Mouse (Mus musculus) forebrain, embryonic 13.5 days (tissue): ENCODE data around the gene Slc13a3. TPM values are rescaled to one million over a fixed set of nuclear protein-coding genes. Genes with fewer than 3 reads are reported as not detected.

Source experiments
- ATAC-seq: fragments of 200-750 bp; cut with Nextera tagmentation; 2 replicates; pipeline ENCODE4 v1.8.0; 2017
- H3K27ac ChIP-seq: fragments of 300-500 bp; sonication (generic); 2 replicates; pipeline ENCODE4 v1.5.1; 2015; ENCODE audit warnings: inconsistent platforms, mild to moderate bottlenecking, moderate library complexity
- H3K27me3 ChIP-seq: fragments of 300-500 bp; sonication (generic); 2 replicates; pipeline ENCODE4 v1.6.1; 2015; ENCODE audit warnings: mild to moderate bottlenecking, inconsistent platforms
- H3K36me3 ChIP-seq: fragments of 300-500 bp; sonication (generic); 2 replicates; pipeline ENCODE4 v1.6.1; 2015; ENCODE audit warnings: mild to moderate bottlenecking, inconsistent platforms; ENCODE audit not compliant: poor library complexity, severe bottlenecking
- H3K4me1 ChIP-seq: fragments of 300-500 bp; sonication (generic); 2 replicates; pipeline ENCODE4 v1.6.1; 2015; ENCODE audit warnings: inconsistent platforms
- H3K4me2 ChIP-seq: fragments of 300-500 bp; sonication (generic); 2 replicates; pipeline ENCODE4 v1.6.1; 2015; ENCODE audit warnings: inconsistent platforms, mild to moderate bottlenecking, moderate library complexity
- H3K4me3 ChIP-seq: fragments of 300-500 bp; sonication (generic); 2 replicates; pipeline ENCODE4 v1.5.1; 2015; ENCODE audit warnings: mild to moderate bottlenecking, inconsistent platforms
- H3K9ac ChIP-seq: fragments of 300-500 bp; sonication (generic); 2 replicates; pipeline ENCODE4 v1.6.1; 2015; ENCODE audit warnings: mild to moderate bottlenecking, inconsistent platforms
- H3K9me3 ChIP-seq: fragments of 300-500 bp; sonication (generic); replicated peaks from 2 replicates; pipeline ENCODE4 v1.6.1; 2016; ENCODE audit warnings: inconsistent platforms
- WGBS: fragments of 180-500 bp; shearing (Covaris S2); methylation state at CpG from one replicate; pipeline ENCODE4 v1.1.7; 2015; 5-methylcytosine and 5-hydroxymethylcytosine counted together
- polyA plus RNA-seq: library from polyadenylated mRNA; unstranded; fragments of >200 nt; fragmentation: Nextera tagmentation; extraction: Ambion mirVana; gene quantifications from 2 replicates; pipeline ENCODE4 v1.2.1, GENCODE M21; 2015

Gene Slc13a3
- polyA plus RNA-seq, 1 experiment from 2014 or later, result 3.1 TPM

- Histone ChIP-seq H3K9ac (no peak overlapping the region), H3K36me3 (no peaks in the 10 kb centered on the region), H3K27ac (no peak overlapping the region), H3K4me3 (no peak overlapping the region), H3K27me3 (no peaks in the 10 kb centered on the region), H3K9me3 (no peaks in the 10 kb centered on the region), H3K4me1 (peaks cover 25% of the 10 kb centered on the region), H3K4me2 (no peak overlapping the region)
- no peak for ATAC-seq
These were observed 23.2 kb upstream of the Slc13a3 start for GRCm38 (mm10) chr2:165496251-165496650.

GRCm38 (mm10) chr2:165494495-165494894, 21.5 kb upstream of the Slc13a3 start:
- WGBS, result 38% methylated on average over 2 of the region's 2 CpGs
- Histone ChIP-seq H3K4me2 (peak overlapping the region; percentile 88), H3K4me3 (no peak overlapping the region)

GRCm38 (mm10) chr2:165493587-165494210, 20.7 kb upstream of the Slc13a3 start:
- Histone ChIP-seq H3K4me3 (peak overlapping the region; percentile 72), H3K4me1 (peaks cover 25% of the 10 kb centered on the region), H3K9ac (peak overlapping the region; percentile 87), H3K4me2 (peak overlapping the region; percentile 88), H3K9me3 (no peaks in the 10 kb centered on the region), H3K27me3 (no peaks in the 10 kb centered on the region), H3K27ac (peak overlapping the region; percentile 82), H3K36me3 (peaks cover 22% of the 10 kb centered on the region)
- peak; percentile 62 for ATAC-seq
- WGBS, result 5% methylated on average over 17 of the region's 17 CpGs

More at GRCm38 (mm10) chr2:165494495-165494894, 21.5 kb upstream of the Slc13a3 start:
- peaks cover 25% of the 10 kb centered on the region for H3K4me1 ChIP-seq
- no peak overlapping the region for H3K9ac ChIP-seq
- H3K27ac ChIP-seq, result peak overlapping the region; percentile 82
- no peak for ATAC-seq
- H3K36me3 ChIP-seq, result peaks cover 14% of the 10 kb centered on the region
- H3K9me3 ChIP-seq, result no peaks in the 10 kb centered on the region
- no peaks in the 10 kb centered on the region for H3K27me3 ChIP-seq

GRCm38 (mm10) chr2:165492648-165493553, 19.9 kb upstream of the Slc13a3 start, which contains the start of gene Trp53rka:
Trp53rka (minus strand) TSS chr2:165493324.
- under 1% methylated on average over 64 of the region's 84 CpGs for WGBS
- Histone ChIP-seq H3K9me3 (no peaks in the 10 kb centered on the region), H3K27ac (peak within 1 kb of the TSS; percentile 82), H3K36me3 (peaks cover 30% of the 10 kb centered on the region), H3K27me3 (no peaks in the 10 kb centered on the region), H3K4me2 (peak within 1 kb of the TSS; percentile 88), H3K4me1 (peaks cover 25% of the 10 kb centered on the region), H3K9ac (peak within 1 kb of the TSS; percentile 87), H3K4me3 (peak within 1 kb of the TSS; percentile 72)
- ATAC-seq, result peak; percentile 91

GRCm38 (mm10) chr2:165486881-165487535, 14.0 kb upstream of the Slc13a3 start:
- ATAC-seq, result peak; percentile 66
- no peak overlapping the region for H3K4me3 ChIP-seq
- 20% methylated on average over 8 of the region's 8 CpGs for WGBS
- H3K4me2 ChIP-seq, result no peak overlapping the region
- no peak overlapping the region for H3K9ac ChIP-seq
- no peaks in the 10 kb centered on the region for H3K9me3 ChIP-seq
- peaks cover 30% of the 10 kb centered on the region for H3K36me3 ChIP-seq
- H3K4me1 ChIP-seq, result peaks cover 21% of the 10 kb centered on the region
- no peak overlapping the region for H3K27ac ChIP-seq
- no peaks in the 10 kb centered on the region for H3K27me3 ChIP-seq

GRCm38 (mm10) chr2:165486401-165486800, 13.4 kb upstream of the Slc13a3 start:
- Histone ChIP-seq H3K4me2 (no peak overlapping the region), H3K36me3 (peaks cover 30% of the 10 kb centered on the region), H3K27ac (no peak overlapping the region), H3K9me3 (no peaks in the 10 kb centered on the region), H3K9ac (0 out of 2 replicates have a peak overlapping the region, but pooled peaks have one; percentile 37), H3K4me1 (peaks cover 19% of the 10 kb centered on the region), H3K4me3 (no peak overlapping the region), H3K27me3 (no peaks in the 10 kb centered on the region)
- WGBS, result 67% methylated on average over 5 of the region's 5 CpGs
- no peak for ATAC-seq

GRCm38 (mm10) chr2:165485826-165486225, 12.8 kb upstream of the Slc13a3 start:
- Histone ChIP-seq H3K36me3 (peaks cover 29% of the 10 kb centered on the region), H3K4me3 (no peak overlapping the region), H3K9ac (peak overlapping the region; percentile 37; the same call in 1 of the 2 replicates), H3K27ac (no peak overlapping the region), H3K4me1 (peaks cover 19% of the 10 kb centered on the region), H3K9me3 (no peaks in the 10 kb centered on the region), H3K27me3 (no peaks in the 10 kb centered on the region), H3K4me2 (no peak overlapping the region)
- 62% methylated on average over 3 of the region's 3 CpGs for WGBS
- no peak for ATAC-seq

GRCm38 (mm10) chr2:165484152-165484551, 11.1 kb upstream of the Slc13a3 start:
- no peak for ATAC-seq
- 62% methylated on average over 6 of the region's 6 CpGs for WGBS

GRCm38 (mm10) chr2:165482003-165482402, 9.0 kb upstream of the Slc13a3 start:
- H3K27ac ChIP-seq, result no peak overlapping the region
- ATAC-seq, result no peak
- 66% methylated on average over 8 of the region's 8 CpGs for WGBS

More at GRCm38 (mm10) chr2:165484152-165484551, 11.1 kb upstream of the Slc13a3 start:
- Histone ChIP-seq H3K36me3 (peaks cover 13% of the 10 kb centered on the region), H3K4me2 (no peak overlapping the region), H3K9me3 (no peaks in the 10 kb centered on the region), H3K27ac (no peak overlapping the region), H3K9ac (no peak overlapping the region), H3K4me3 (no peak overlapping the region), H3K4me1 (peaks cover 19% of the 10 kb centered on the region), H3K27me3 (no peaks in the 10 kb centered on the region)

GRCm38 (mm10) chr2:165475850-165476249, 2.8 kb upstream of the Slc13a3 start:
- Histone ChIP-seq H3K4me1 (peaks cover 4% of the 10 kb centered on the region; the same call in 1 of the 2 replicates), H3K4me2 (no peak overlapping the region), H3K27ac (no peak overlapping the region), H3K36me3 (no peaks in the 10 kb centered on the region), H3K4me3 (no peak overlapping the region), H3K27me3 (peaks cover 29% of the 10 kb centered on the region), H3K9me3 (no peaks in the 10 kb centered on the region), H3K9ac (no peak overlapping the region)
- no peak for ATAC-seq
- WGBS, result 52% methylated on average over 5 of the region's 5 CpGs

More at GRCm38 (mm10) chr2:165482003-165482402, 9.0 kb upstream of the Slc13a3 start:
- no peaks in the 10 kb centered on the region for H3K9me3 ChIP-seq
- H3K9ac ChIP-seq, result no peak overlapping the region
- H3K4me1 ChIP-seq, result peaks cover 15% of the 10 kb centered on the region
- no peaks in the 10 kb centered on the region for H3K27me3 ChIP-seq
- no peak overlapping the region for H3K4me2 ChIP-seq
- no peaks in the 10 kb centered on the region for H3K36me3 ChIP-seq
- H3K4me3 ChIP-seq, result no peak overlapping the region

- no peaks in the 10 kb centered on the region for H3K9me3 ChIP-seq
- 78% methylated on average over 7 of the region's 7 CpGs for WGBS
- H3K27ac ChIP-seq, result no peak overlapping the region
- H3K4me3 ChIP-seq, result no peak overlapping the region
- H3K9ac ChIP-seq, result no peak overlapping the region
- no peak for ATAC-seq
- no peaks in the 10 kb centered on the region for H3K36me3 ChIP-seq
- peaks cover 4% of the 10 kb centered on the region; the same call in 1 of the 2 replicates for H3K4me1 ChIP-seq
- H3K4me2 ChIP-seq, result no peak overlapping the region
- H3K27me3 ChIP-seq, result peaks cover 31% of the 10 kb centered on the region
These were observed 2.4 kb upstream of the Slc13a3 start for GRCm38 (mm10) chr2:165475412-165475811.
